Mouse (Mus musculus) testis, adult 2 months (tissue): ENCODE results near the gene 1810046K07Rik. TPM values are rescaled to one million over a fixed set of nuclear protein-coding genes. Genes with fewer than 3 reads are reported as not detected.

Experiments
- H3K27ac ChIP-seq: fragments of 200-500 bp; 2 replicates; pipeline ENCODE4 v1.5.1; 2012; ENCODE audit warnings: low read depth, low read length; ENCODE audit not compliant: control insufficient read depth, insufficient read depth
- H3K27me3 ChIP-seq: fragments of 200-500 bp; 2 replicates; pipeline ENCODE4 v1.6.1; 2012; ENCODE audit warnings: mild to moderate bottlenecking, low read length, moderate library complexity; ENCODE audit not compliant: control insufficient read depth, insufficient read depth
- H3K36me3 ChIP-seq: fragments of 200-500 bp; 2 replicates; pipeline ENCODE4 v1.6.1; 2012; ENCODE audit warnings: mild to moderate bottlenecking, low read length; ENCODE audit not compliant: control insufficient read depth, insufficient read depth
- H3K4me1 ChIP-seq: fragments of 200-500 bp; 2 replicates; pipeline ENCODE4 v1.6.1; 2012; ENCODE audit warnings: low read length; ENCODE audit not compliant: control insufficient read depth, insufficient read depth
- H3K4me3 ChIP-seq: fragments of 200-500 bp; 2 replicates; pipeline ENCODE4 v1.5.1; 2012; ENCODE audit warnings: low read depth, mild to moderate bottlenecking, low read length, moderate library complexity, mixed read lengths; ENCODE audit not compliant: control insufficient read depth
- CTCF ChIP-seq: fragments of 200-500 bp; IDR thresholded peaks from 2 replicates; pipeline ENCODE4 v1.5.1; 2012; ENCODE audit warnings: low read depth, mild to moderate bottlenecking, inconsistent platforms, low read length, moderate library complexity; ENCODE audit not compliant: control insufficient read depth, insufficient read depth, insufficient replicate concordance
- POLR2A ChIP-seq: fragments of 200-500 bp; IDR thresholded peaks from 2 replicates; pipeline ENCODE4 v1.6.1; 2012; ENCODE audit warnings: low read depth, mild to moderate bottlenecking, inconsistent platforms, low read length, moderate library complexity; ENCODE audit not compliant: control insufficient read depth
- polyA plus RNA-seq: library from polyadenylated mRNA; depleted of rRNA; stranded (reverse); fragments of >200 nt; gene quantifications from 2 replicates; pipeline ENCODE4 v1.2.3, GENCODE M21; 2012; rRNA removed

Gene 1810046K07Rik
- polyA plus RNA-seq = 3.1 and 3.9 TPM in 2 replicates

GRCm38 (mm10) chr9:51328731-51329130, at the start of gene 1810046K07Rik:
TSS of gene 1810046K07Rik (minus strand) at chr9:51328917.
- H3K27ac ChIP-seq = no peak within 1 kb of the TSS
- TF ChIP-seq CTCF (no peak), POLR2A (no peak)
- H3K4me3 ChIP-seq = no peak within 1 kb of the TSS
- H3K4me1 ChIP-seq = no peaks in the 10 kb centered on the region
- H3K36me3 ChIP-seq = no peaks in the 10 kb centered on the region
- H3K27me3 ChIP-seq = no peaks in the 10 kb centered on the region

- Histone ChIP-seq H3K4me3 (no peak overlapping the region), H3K27ac (no peak overlapping the region), H3K36me3 (no peaks in the 10 kb centered on the region), H3K4me1 (no peaks in the 10 kb centered on the region), H3K27me3 (no peaks in the 10 kb centered on the region)
- TF ChIP-seq CTCF (no peak), POLR2A (no peak)
These were observed 40.8 kb upstream of the 1810046K07Rik start for GRCm38 (mm10) chr9:51369560-51369959.

- Histone ChIP-seq H3K27ac (no peak overlapping the region), H3K4me1 (no peaks in the 10 kb centered on the region), H3K27me3 (no peaks in the 10 kb centered on the region), H3K4me3 (no peak overlapping the region), H3K36me3 (no peaks in the 10 kb centered on the region)
- TF ChIP-seq CTCF (no peak), POLR2A (no peak)
These were observed 38.4 kb upstream of the 1810046K07Rik start for GRCm38 (mm10) chr9:51367124-51367523.

GRCm38 (mm10) chr9:51364059-51364458, 35.3 kb upstream of the 1810046K07Rik start:
- H3K27me3 ChIP-seq = no peaks in the 10 kb centered on the region
- no peaks in the 10 kb centered on the region for H3K4me1 ChIP-seq
- H3K36me3 ChIP-seq = no peaks in the 10 kb centered on the region
- H3K4me3 ChIP-seq = no peak overlapping the region
- TF ChIP-seq POLR2A (no peak), CTCF (no peak)
- H3K27ac ChIP-seq = no peak overlapping the region

GRCm38 (mm10) chr9:51353511-51353910, 24.8 kb upstream of the 1810046K07Rik start:
- TF ChIP-seq POLR2A (no peak), CTCF (no peak)
- H3K4me1 ChIP-seq = no peaks in the 10 kb centered on the region
- H3K27ac ChIP-seq = no peak overlapping the region
- H3K36me3 ChIP-seq = no peaks in the 10 kb centered on the region
- H3K27me3 ChIP-seq = no peaks in the 10 kb centered on the region
- no peak overlapping the region for H3K4me3 ChIP-seq

- no peaks in the 10 kb centered on the region for H3K27me3 ChIP-seq
- H3K4me1 ChIP-seq = no peaks in the 10 kb centered on the region
- no peaks in the 10 kb centered on the region for H3K36me3 ChIP-seq
- TF ChIP-seq POLR2A = no peak
- H3K4me3 ChIP-seq = no peak overlapping the region
- no peak overlapping the region for H3K27ac ChIP-seq
These were observed 24.2 kb upstream of the 1810046K07Rik start for GRCm38 (mm10) chr9:51352896-51353295.

- Histone ChIP-seq H3K4me1 (no peaks in the 10 kb centered on the region), H3K27me3 (no peaks in the 10 kb centered on the region)
These were observed 20.7 kb upstream of the 1810046K07Rik start for GRCm38 (mm10) chr9:51349422-51349821.

GRCm38 (mm10) chr9:51345768-51346167, 17.1 kb upstream of the 1810046K07Rik start:
- TF ChIP-seq CTCF (no peak), POLR2A (no peak)
- Histone ChIP-seq H3K27ac (no peak overlapping the region), H3K27me3 (no peaks in the 10 kb centered on the region), H3K4me3 (no peak overlapping the region), H3K4me1 (no peaks in the 10 kb centered on the region), H3K36me3 (no peaks in the 10 kb centered on the region)

More at GRCm38 (mm10) chr9:51349422-51349821, 20.7 kb upstream of the 1810046K07Rik start:
- Histone ChIP-seq H3K4me3 (no peak overlapping the region), H3K36me3 (no peaks in the 10 kb centered on the region), H3K27ac (no peak overlapping the region)
- TF ChIP-seq CTCF (no peak), POLR2A (no peak)
